Comparison of ENCODE assay signal across 18 mouse cellular contexts in genomic region chr5:3420094-3420831, GRCm38 (mm10).
DNase-seq lines count a peak whose midpoint lies in the region; ATAC-seq and TF ChIP-seq lines count a peak whose summit lies in the region.
"Had no signal": no experiment of that assay in that cellular context is flagged by ENCODE, and none has a peak within 500 bp of the region (broad histone marks: within the 10 kb centered on the region; RNA-seq: fewer than 3 reads in every experiment).

No protein-coding gene starts in this region.

- no peak overlapping the region for H3K27ac ChIP-seq in stomach, postnatal 0 days (replicated peaks)
- H3K27ac ChIP-seq: hindbrain, embryonic 13.5 days; lung, embryonic 15.5 days; stomach, embryonic 15.5 days had no signal

- no peak overlapping the region for H3K9ac ChIP-seq in stomach, postnatal 0 days (ENCODE audit: low read length)
- H3K9ac ChIP-seq: hindbrain, embryonic 13.5 days; lung, embryonic 15.5 days; stomach, embryonic 15.5 days had no signal

- no peak for ATAC-seq in stomach, postnatal 0 days (ENCODE audit: low FRiP score, low TSS enrichment)
- ATAC-seq: Patski had no signal

- peak; percentile 20 to 44 for DNase-seq in heart, adult 9 months (ENCODE audit: low spot score in 2 of 2)
- DNase-seq in heart, postnatal 14 days = no peak
- DNase-seq in lung, postnatal 25 days (ENCODE audit: low spot score) = peak; percentile 25
- no peak for DNase-seq in lung, postnatal 10 days
- peak; percentile 17 for DNase-seq in induced T-regulatory cell, adult 2 months (ENCODE audit: low read depth)
- DNase-seq in splenic B cell, adult 2 months (ENCODE audit: low read depth, low spot score) = peak; percentile 68
- no peak for DNase-seq in stomach, postnatal 0 days (ENCODE audit: low spot score)
- no peak for DNase-seq in cerebellum, adult 9-10 months
- DNase-seq: adrenal gland, adult 2 months; kidney, postnatal 10 days; layer of hippocampus, postnatal 36 days; right cerebral cortex, postnatal 25 days; thymus, postnatal 36 days had no signal

- H3K27me3 ChIP-seq in splenic B cell, adult 2 months (ENCODE audit: control insufficient read depth, insufficient read depth, low read length, poor library complexity, severe bottlenecking) = no peaks in the 10 kb centered on the region
- no peaks in the 10 kb centered on the region for H3K27me3 ChIP-seq in stomach, postnatal 0 days (ENCODE audit: control insufficient read depth, insufficient read depth, low read length)
- H3K27me3 ChIP-seq: hindbrain, embryonic 13.5 days; lung, embryonic 15.5 days; Patski; stomach, embryonic 15.5 days had no signal

- no peaks in the 10 kb centered on the region for H3K36me3 ChIP-seq in splenic B cell, adult 2 months (ENCODE audit: control insufficient read depth, insufficient read depth, low read length, poor library complexity, severe bottlenecking)
- no peaks in the 10 kb centered on the region for H3K36me3 ChIP-seq in stomach, postnatal 0 days (ENCODE audit: control insufficient read depth, insufficient read depth, low read length)
- H3K36me3 ChIP-seq: hindbrain, embryonic 13.5 days; lung, embryonic 15.5 days; stomach, embryonic 15.5 days had no signal

- TF ChIP-seq CTCF in stomach, postnatal 0 days (IDR thresholded peaks at IDR 0.05; ENCODE audit: low read depth) = no peak

- H3K9me3 ChIP-seq in stomach, postnatal 0 days (ENCODE audit: control insufficient read depth, low read length) = no peaks in the 10 kb centered on the region
- H3K9me3 ChIP-seq: hindbrain, embryonic 13.5 days; lung, embryonic 15.5 days; stomach, embryonic 15.5 days had no signal

- WGBS in stomach, postnatal 0 days = 81% methylated on average over 10 of the region's 10 CpGs

- TF ChIP-seq EP300 in stomach, postnatal 0 days (optimal IDR thresholded peaks at IDR 0.05) = no peak

- H3K4me2 ChIP-seq in stomach, postnatal 0 days (replicated peaks; ENCODE audit: low read depth) = no peak overlapping the region
- H3K4me2 ChIP-seq: hindbrain, embryonic 13.5 days; lung, embryonic 15.5 days; stomach, embryonic 15.5 days had no signal

- intact Hi-C loops in heart, postnatal 14 days (cut with DNase I) = loop anchor here (5.0 kb wide), 1 partner anchor 78 kb away; the partner anchor contains the start of gene Cdk6

- H3K4me3 ChIP-seq in stomach, postnatal 0 days (ENCODE audit: low read depth, low read length) = no peak overlapping the region
- H3K4me3 ChIP-seq: erythroblast, embryonic 14.5 days; hindbrain, embryonic 13.5 days; lung, embryonic 15.5 days; stomach, embryonic 15.5 days had no signal

- H3K4me1 ChIP-seq in stomach, postnatal 0 days (replicated peaks; ENCODE audit: control insufficient read depth, insufficient read depth) = no peaks in the 10 kb centered on the region
- H3K4me1 ChIP-seq: hindbrain, embryonic 13.5 days; stomach, embryonic 15.5 days had no signal

Comparison
In these comparisons a context has a peak if more than half of its experiments do, and no peak if none do; other contexts are left out.
1. DNase-seq: peak in heart, adult 9 months (2 of 2), lung, postnatal 25 days (single experiment), induced T-regulatory cell, adult 2 months (single experiment) and splenic B cell, adult 2 months (single experiment); none in heart, postnatal 14 days (0 of 2), lung, postnatal 10 days (single experiment), stomach, postnatal 0 days (single experiment) and cerebellum, adult 9-10 months (single experiment).